Mouse (Mus musculus): ENCODE data around the gene Mtus2.

GRCm38 (mm10) chr5:148339126-148339525 lies 382.0 kb downstream of the Mtus2 start:
- TF ChIP-seq CTCF (IDR thresholded peaks at IDR 0.05; ENCODE audit: extremely low read depth, insufficient read depth, insufficient read length, insufficient replicate concordance) (no peak), POLR2A (IDR thresholded peaks at IDR 0.05; ENCODE audit: low read depth, low read length) (no peak)
